Mouse (Mus musculus) hindlimb bud, embryonic 11.5 days (tissue): ENCODE measurements around the gene Lrrc55.
A peak's percentile ranks its signal among the peaks of the same experiment; 100 is the strongest.

Experiments
- DNase-seq: peaks from one replicate; pipeline ENCODE4 v3.0.0-alpha.2; 2012; ENCODE audit warnings: low read depth, low spot score; ENCODE audit errors: extremely low spot score

Lrrc55 gene

GRCm38 (mm10) chr2:85135099-85135498 is 61.9 kb downstream of the Lrrc55 start:
- no peak for DNase-seq

GRCm38 (mm10) chr2:85132204-85132603 is 64.8 kb downstream of the Lrrc55 start:
- no peak for DNase-seq

- no peak for DNase-seq
Observed at GRCm38 (mm10) chr2:85131724-85132123, 65.3 kb downstream of the Lrrc55 start.

DNA sequence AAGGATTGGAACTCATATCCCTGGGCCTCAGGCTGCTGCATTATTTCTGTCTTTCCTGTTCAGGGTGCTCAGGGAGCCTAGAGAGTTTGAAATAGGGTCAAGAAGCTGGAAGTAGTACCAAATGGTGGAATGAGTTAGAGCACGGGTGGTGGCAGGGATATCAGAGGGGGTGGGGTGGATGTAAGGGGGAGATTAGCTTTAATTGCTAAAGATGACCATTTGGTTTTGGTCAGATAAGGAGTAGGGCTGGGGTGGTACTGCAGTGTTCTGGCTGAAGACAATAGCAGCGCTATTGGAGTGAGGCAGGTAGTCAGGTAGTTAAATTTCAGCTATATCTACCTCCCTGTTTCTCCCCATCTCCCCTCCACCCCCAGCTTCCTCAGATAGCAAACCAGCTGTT is 65.8 kb downstream of the Lrrc55 start:
- DNase-seq: no peak

DNA sequence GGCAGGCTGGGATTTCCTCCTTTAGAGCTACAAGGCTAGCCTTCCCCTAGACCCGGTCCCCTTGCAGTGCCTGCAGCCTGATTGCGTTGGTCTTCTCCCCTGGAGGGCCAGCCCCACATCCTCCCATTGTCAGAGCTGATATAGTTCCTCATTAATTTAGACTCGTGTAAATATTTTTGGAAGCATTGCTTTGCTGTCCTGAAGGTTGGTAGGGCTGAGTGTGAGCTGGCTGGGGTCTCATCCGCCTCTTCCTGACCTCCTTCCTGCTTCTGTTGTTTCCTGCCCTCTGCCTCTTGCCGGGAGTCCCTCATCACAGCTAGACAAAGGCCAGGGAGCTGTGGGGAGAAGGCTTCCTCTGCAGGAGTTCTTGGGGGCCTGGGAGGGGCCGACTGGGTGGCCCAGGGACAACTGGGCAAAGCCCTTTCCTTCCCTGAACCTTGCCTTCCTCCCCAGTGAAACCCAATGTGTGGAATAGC is 67.5 kb downstream of the Lrrc55 start:
- no peak for DNase-seq

- DNase-seq: peak; percentile 26
Observed at GRCm38 (mm10) chr2:85123869-85124535, 73.0 kb downstream of the Lrrc55 start.

DNA sequence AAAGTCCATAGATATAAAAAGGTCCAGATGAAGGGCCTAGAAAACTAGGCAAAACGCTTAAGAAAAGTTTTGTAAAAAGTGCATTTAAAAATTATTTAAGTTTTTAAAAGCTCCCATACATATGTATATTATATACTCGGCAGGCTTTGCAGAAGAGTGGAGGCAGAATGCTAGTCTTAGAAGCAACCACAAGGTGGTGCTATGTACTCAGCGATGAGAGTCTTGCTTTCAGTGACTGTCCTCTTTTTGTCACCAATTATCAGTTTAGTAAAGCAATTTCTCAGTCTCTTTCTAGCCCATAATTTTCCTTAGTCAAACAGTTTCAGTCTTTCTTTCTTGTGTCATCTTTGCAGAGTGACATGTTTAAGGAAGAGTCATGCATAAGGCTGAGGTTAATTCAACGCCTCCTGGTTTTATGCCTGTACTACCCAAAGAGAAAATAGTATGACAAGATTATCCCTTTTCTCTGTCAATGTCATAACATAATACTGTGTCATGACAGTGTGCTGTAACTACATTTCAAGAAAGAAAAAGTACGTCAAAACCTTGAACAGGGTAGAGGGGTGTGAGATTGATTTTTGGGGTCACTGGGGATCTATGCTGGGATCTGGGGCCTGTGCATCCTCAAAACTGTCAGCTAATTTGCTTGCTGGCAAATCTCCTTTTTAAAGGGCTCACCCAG is 73.7 kb downstream of the Lrrc55 start:
- peak; percentile 30 for DNase-seq
